Mouse (Mus musculus) megakaryocyte progenitor cell, adult 5-6 weeks (primary cell): ENCODE measurements around the gene Wnt10a. TPM values are rescaled to one million over a fixed set of nuclear protein-coding genes. Genes with fewer than 3 reads are reported as not detected.

Source experiments
- ATAC-seq: replicated peaks from 2 replicates; pipeline ENCODE4 v1.8.0; 2016; ENCODE audit warnings: mild to moderate bottlenecking, moderate TSS enrichment, inconsistent platforms; ENCODE audit not compliant: poor library complexity
- total RNA-seq, 2 experiments: library from RNA; stranded (forward) in 1 of 2; stranded (reverse) in 1 of 2; fragments of 157-497, 149-512 nt in 1 of 2; fragments of 200-1000 nt in 1 of 2; gene quantifications; 2 replicates each; pipeline versions ENCODE4 v1.2.3 to v1.2.4; 2015 to 2017

Gene Wnt10a
- total RNA-seq (2015) (not detected in 2 replicates), total RNA-seq (2017) (not detected in 2 replicates)

- ATAC-seq = no peak
Observed at GRCm38 (mm10) chr1:74791249-74791648, at the start of gene Wnt10a. Gene Wnt10a, plus strand, starts transcription at chr1:74791516.

GRCm38 (mm10) chr1:74747335-74747734 lies 44.0 kb upstream of the Wnt10a start:
- ATAC-seq = no peak

GRCm38 (mm10) chr1:74748643-74749271 lies 42.6 kb upstream of the Wnt10a start, which contains the start of gene Prkag3:
Gene Prkag3, minus strand, starts transcription at chr1:74749221.
- ATAC-seq = peak; percentile 98

GRCm38 (mm10) chr1:74749301-74749700 lies 42.0 kb upstream of the Wnt10a start:
- no peak for ATAC-seq

- no peak for ATAC-seq
Observed at GRCm38 (mm10) chr1:74750683-74751082, 40.6 kb upstream of the Wnt10a start.

- no peak for ATAC-seq
Observed at GRCm38 (mm10) chr1:74752150-74752549, 39.2 kb upstream of the Wnt10a start.

- ATAC-seq = no peak
Observed at GRCm38 (mm10) chr1:74752833-74753232, 38.5 kb upstream of the Wnt10a start.

- no peak for ATAC-seq
Observed at GRCm38 (mm10) chr1:74753266-74753974, 37.9 kb upstream of the Wnt10a start.

GRCm38 (mm10) chr1:74754175-74754785 lies 37.0 kb upstream of the Wnt10a start:
- no peak for ATAC-seq

- ATAC-seq = peak; percentile 74; the same call in 1 of the 2 replicates
Observed at GRCm38 (mm10) chr1:74759773-74760172, 31.5 kb upstream of the Wnt10a start.

GRCm38 (mm10) chr1:74763081-74763480 lies 28.2 kb upstream of the Wnt10a start:
- peak; percentile 95 for ATAC-seq

GRCm38 (mm10) chr1:74770727-74771466 lies 20.4 kb upstream of the Wnt10a start:
- ATAC-seq = no peak

GRCm38 (mm10) chr1:74771467-74771844 lies 19.9 kb upstream of the Wnt10a start:
- ATAC-seq = no peak

GRCm38 (mm10) chr1:74771845-74771930 lies 19.6 kb upstream of the Wnt10a start, which contains the start of gene Wnt6:
Gene Wnt6, plus strand, starts transcription at chr1:74771892.
- ATAC-seq = no peak

- no peak for ATAC-seq
Observed at GRCm38 (mm10) chr1:74771931-74772620, 19.2 kb upstream of the Wnt10a start.

GRCm38 (mm10) chr1:74773136-74773535 lies 18.2 kb upstream of the Wnt10a start:
- ATAC-seq = peak; percentile 96

- no peak for ATAC-seq
Observed at GRCm38 (mm10) chr1:74774062-74774461, 17.3 kb upstream of the Wnt10a start.

GRCm38 (mm10) chr1:74775816-74776215 lies 15.5 kb upstream of the Wnt10a start:
- peak; percentile 49 for ATAC-seq

- ATAC-seq = no peak
Observed at GRCm38 (mm10) chr1:74778934-74779486, 12.3 kb upstream of the Wnt10a start.

- peak; percentile 62 for ATAC-seq
Observed at GRCm38 (mm10) chr1:74782045-74782444, 9.3 kb upstream of the Wnt10a start.

GRCm38 (mm10) chr1:74783554-74783953 lies 7.8 kb upstream of the Wnt10a start:
- ATAC-seq = no peak
